Mouse (Mus musculus) small intestine, adult 2 months (tissue): ENCODE measurements around the gene Snx30. TPM values are rescaled to one million over a fixed set of nuclear protein-coding genes. Genes with fewer than 3 reads are reported as not detected.

Experiments
- H3K27ac ChIP-seq: fragments of 200-500 bp; 2 replicates; pipeline ENCODE4 v1.5.1; 2012; ENCODE audit warnings: low read depth, low read length, control low read depth, inconsistent platforms; ENCODE audit not compliant: insufficient read depth
- H3K27me3 ChIP-seq: fragments of 200-500 bp; 2 replicates; pipeline ENCODE4 v1.6.1; 2012; ENCODE audit warnings: mild to moderate bottlenecking, moderate library complexity, low read length, inconsistent platforms; ENCODE audit not compliant: control insufficient read depth, insufficient read depth
- H3K36me3 ChIP-seq: fragments of 200-500 bp; 2 replicates; pipeline ENCODE4 v1.6.1; 2012; ENCODE audit warnings: mild to moderate bottlenecking, low read length, control low read depth, inconsistent platforms; ENCODE audit not compliant: control insufficient read depth, insufficient read depth
- H3K4me1 ChIP-seq: fragments of 200-500 bp; 2 replicates; pipeline ENCODE4 v1.6.1; 2012; ENCODE audit warnings: low read length, inconsistent platforms, mixed read lengths; ENCODE audit not compliant: control insufficient read depth, insufficient read depth, insufficient read length
- H3K4me3 ChIP-seq: fragments of 200-500 bp; 2 replicates; pipeline ENCODE4 v1.5.1; 2012; ENCODE audit warnings: low read depth, mild to moderate bottlenecking, control low read depth, inconsistent platforms, low read length, moderate library complexity
- CTCF ChIP-seq: fragments of 200-500 bp; IDR thresholded peaks from 2 replicates; pipeline ENCODE4 v1.5.1; 2012; ENCODE audit warnings: low read depth, mild to moderate bottlenecking, control low read depth, inconsistent platforms, low read length, moderate library complexity, mixed read lengths; ENCODE audit not compliant: insufficient replicate concordance, insufficient read length; ENCODE audit errors: extremely low read depth
- POLR2A ChIP-seq: fragments of 200-500 bp; IDR thresholded peaks from 2 replicates; pipeline ENCODE4 v1.6.1; 2012; ENCODE audit warnings: low read depth, mild to moderate bottlenecking, control low read depth, inconsistent platforms, low read length, moderate library complexity
- WGBS: fragments of 180-500 bp; shearing (Covaris S2); methylation state at CpG from one replicate; pipeline ENCODE4 v1.1.7; 2018; 5-methylcytosine and 5-hydroxymethylcytosine counted together
- polyA plus RNA-seq: library from polyadenylated mRNA; depleted of rRNA; stranded (reverse); fragments of >200 nt; gene quantifications from 2 replicates; pipeline ENCODE4 v1.2.3, GENCODE M21; 2012

Snx30 gene
- polyA plus RNA-seq, 1 experiment = 0.75 TPM

- Histone ChIP-seq H3K27me3 (no peaks in the 10 kb centered on the region), H3K4me1 (no peaks in the 10 kb centered on the region), H3K36me3 (no peaks in the 10 kb centered on the region), H3K4me3 (no peak overlapping the region), H3K27ac (no peak overlapping the region)
- TF ChIP-seq CTCF (no peak), POLR2A (no peak)
- WGBS = 54% methylated on average over 6 of the region's 6 CpGs
These were observed 64.8 kb downstream of the Snx30 start for GRCm38 (mm10) chr4:59870433-59870832.

DNA sequence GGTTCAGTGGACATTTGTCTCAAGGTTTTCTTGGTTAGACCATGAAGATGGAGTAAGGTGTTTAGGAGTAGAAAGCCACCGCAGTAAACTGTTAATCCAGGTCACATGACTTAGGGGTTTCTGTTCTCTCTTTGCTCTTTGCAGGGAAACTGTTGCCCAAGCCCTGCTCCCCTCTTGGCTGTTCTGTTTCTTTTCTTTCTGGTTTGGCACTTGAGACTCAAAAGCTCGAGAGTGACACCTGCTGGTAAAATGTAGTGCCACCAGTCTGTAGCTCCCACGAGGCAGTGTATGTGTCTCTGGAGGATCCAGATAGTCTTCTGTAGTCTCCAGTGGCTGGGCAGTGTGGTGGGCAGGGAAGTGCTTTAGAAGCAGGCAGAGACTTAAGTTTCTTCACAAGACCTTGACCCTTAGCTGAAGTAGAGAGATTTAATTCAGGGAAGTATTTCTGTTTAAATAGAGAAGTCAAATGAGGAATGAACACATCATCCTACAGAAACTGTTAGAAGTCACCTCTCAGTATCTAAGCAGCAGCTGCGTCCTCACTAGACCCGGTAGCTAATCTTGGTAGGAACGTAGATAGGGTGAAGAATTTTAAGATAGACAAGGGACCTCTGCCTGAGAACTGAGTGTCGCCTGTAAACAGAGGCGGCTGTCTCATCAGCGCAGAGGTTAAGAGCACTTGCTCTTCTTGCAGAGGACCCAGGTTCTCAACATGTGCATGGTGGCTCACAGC, 65.4 kb downstream of the Snx30 start:
- 52% methylated on average over 9 of the region's 9 CpGs for WGBS
- H3K4me1 ChIP-seq = no peaks in the 10 kb centered on the region
- H3K27me3 ChIP-seq = no peaks in the 10 kb centered on the region
- H3K27ac ChIP-seq = no peak overlapping the region
- no peaks in the 10 kb centered on the region for H3K36me3 ChIP-seq
- no peak overlapping the region for H3K4me3 ChIP-seq
- TF ChIP-seq POLR2A = no peak
- peak; percentile 70; the same call in 1 of the 2 replicates for TF ChIP-seq CTCF

DNA sequence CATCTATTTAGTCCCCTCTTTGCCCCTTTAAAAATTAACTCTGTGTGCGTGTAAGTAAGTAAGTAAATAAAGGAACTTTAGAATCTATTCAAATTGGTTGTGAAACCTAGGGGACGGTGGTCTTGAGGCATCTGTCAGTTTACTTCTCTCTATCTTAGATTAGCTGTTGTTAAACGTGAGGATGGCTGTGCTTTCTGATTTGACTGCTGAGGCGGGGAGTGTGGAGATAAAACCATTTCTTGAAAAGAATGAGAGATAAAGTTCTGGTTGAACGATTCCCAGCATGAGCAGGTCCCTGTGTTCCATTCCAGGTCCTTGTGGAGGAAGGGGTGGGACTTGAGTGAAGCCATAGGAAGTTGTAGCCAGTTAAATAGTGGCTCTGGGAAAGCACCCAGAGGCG, 67.6 kb downstream of the Snx30 start:
- H3K27me3 ChIP-seq = no peaks in the 10 kb centered on the region
- H3K36me3 ChIP-seq = no peaks in the 10 kb centered on the region
- TF ChIP-seq POLR2A (no peak), CTCF (no peak)
- H3K4me1 ChIP-seq = peaks cover 1% of the 10 kb centered on the region; the same call in 1 of the 2 replicates
- H3K4me3 ChIP-seq = no peak overlapping the region
- no peak overlapping the region for H3K27ac ChIP-seq
- 52% methylated on average over 6 of the region's 6 CpGs for WGBS

- no peaks in the 10 kb centered on the region for H3K36me3 ChIP-seq
- 56% methylated on average over 5 of the region's 5 CpGs for WGBS
- H3K27me3 ChIP-seq = no peaks in the 10 kb centered on the region
- peaks cover 5% of the 10 kb centered on the region; the same call in 1 of the 2 replicates for H3K4me1 ChIP-seq
- TF ChIP-seq POLR2A (no peak), CTCF (no peak)
- no peak overlapping the region for H3K4me3 ChIP-seq
- H3K27ac ChIP-seq = no peak overlapping the region
These were observed 68.2 kb downstream of the Snx30 start for GRCm38 (mm10) chr4:59873830-59874229.

- Histone ChIP-seq H3K36me3 (no peaks in the 10 kb centered on the region), H3K27me3 (no peaks in the 10 kb centered on the region), H3K4me3 (no peak overlapping the region), H3K4me1 (peaks cover 5% of the 10 kb centered on the region; the same call in 1 of the 2 replicates), H3K27ac (no peak overlapping the region)
- WGBS = 92% methylated on average over 6 of the region's 6 CpGs
- TF ChIP-seq POLR2A (no peak), CTCF (no peak)
These were observed 70.9 kb downstream of the Snx30 start for GRCm38 (mm10) chr4:59876570-59876969.

DNA sequence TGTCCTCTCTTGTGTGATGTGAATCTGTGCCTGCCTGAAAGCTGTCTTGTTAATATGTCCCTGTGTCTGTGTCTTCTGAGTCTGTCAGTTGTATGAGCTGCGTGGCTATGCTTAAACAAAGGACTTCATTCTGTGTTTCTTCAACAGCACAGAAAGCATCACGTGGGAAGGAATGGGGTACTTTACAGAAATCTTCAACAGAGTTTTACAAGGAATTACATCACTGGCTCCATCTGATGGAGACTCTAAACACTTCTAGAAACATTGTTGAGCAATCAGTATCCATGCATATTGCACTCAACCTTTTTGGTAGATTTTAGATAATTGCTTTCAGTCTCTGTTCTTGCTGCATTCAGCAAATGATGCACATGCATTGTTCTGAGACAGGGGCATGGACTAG, 71.4 kb downstream of the Snx30 start:
- no peaks in the 10 kb centered on the region for H3K27me3 ChIP-seq
- TF ChIP-seq CTCF (no peak), POLR2A (no peak)
- H3K27ac ChIP-seq = no peak overlapping the region
- no peaks in the 10 kb centered on the region for H3K36me3 ChIP-seq
- WGBS = 89% methylated on average over 2 of the region's 2 CpGs
- H3K4me1 ChIP-seq = peaks cover 5% of the 10 kb centered on the region; the same call in 1 of the 2 replicates
- no peak overlapping the region for H3K4me3 ChIP-seq

GRCm38 (mm10) chr4:59878595-59878994, 73.0 kb downstream of the Snx30 start:
- Histone ChIP-seq H3K4me3 (no peak overlapping the region), H3K36me3 (no peaks in the 10 kb centered on the region), H3K27ac (no peak overlapping the region), H3K27me3 (no peaks in the 10 kb centered on the region), H3K4me1 (peaks cover 5% of the 10 kb centered on the region; the same call in 1 of the 2 replicates)
- no peak for TF ChIP-seq CTCF
- no peak for TF ChIP-seq POLR2A
- 53% methylated on average over 8 of the region's 8 CpGs for WGBS
